Mouse (Mus musculus) heart, adult 18-20 months (tissue): ENCODE results near the gene Dmtf1. TPM values are rescaled to one million over a fixed set of nuclear protein-coding genes. Genes with fewer than 3 reads are reported as not detected.
"Not testable (repeated sequence)": the region's sequence is repeated elsewhere in the genome, so short reads cannot be mapped to it uniquely, and the experiment has no call there.

Source experiments
- DNase-seq, 2 experiments: peaks; one replicate each; pipeline ENCODE4 v3.0.0; 2021 to 2022; ENCODE audit warnings: mixed read lengths in 1 of 2
- long read RNA-seq, 2 experiments: library from polyadenylated mRNA; stranded (forward); transcript quantifications; one replicate each; pipeline ENCODE4 v2.0.0; 2021
- total RNA-seq, 2 experiments: library from RNA; stranded (reverse); gene quantifications; 2 replicates each; pipeline ENCODE4 v1.2.3; 2021

Gene Dmtf1
- total RNA-seq = 10 to 100 TPM; 10.1 to 12.3 TPM
- long read RNA-seq, experiment 1, partial matches to known transcripts = 0 of 11 reads
- long read RNA-seq, experiment 1, other reads (novel, unspliced or antisense) = 4 of 11 reads
- long read RNA-seq, experiment 2, partial matches to known transcripts = 0 of 4 reads
- long read RNA-seq, experiment 2, other reads (novel, unspliced or antisense) = 3 of 4 reads

GRCm38 (mm10) chr5:9161456-9162041 is at the start of gene Dmtf1:
TSS of gene Dmtf1 (minus strand) at chr5:9161776.
- DNase-seq = peak; percentile 90 to 94

GRCm38 (mm10) chr5:9186467-9186866 is 24.9 kb upstream of the Dmtf1 start:
- no peak for DNase-seq

GRCm38 (mm10) chr5:9173295-9173694 is 11.7 kb upstream of the Dmtf1 start:
- no peak for DNase-seq

- DNase-seq = not testable (repeated sequence)
Measured at GRCm38 (mm10) chr5:9169328-9170005, 7.9 kb upstream of the Dmtf1 start.

- DNase-seq = no peak
Measured at GRCm38 (mm10) chr5:9166366-9166765, 4.8 kb upstream of the Dmtf1 start.

GRCm38 (mm10) chr5:9165151-9165550 is 3.6 kb upstream of the Dmtf1 start:
- peak in 1 of 2 experiments; percentile 6 for DNase-seq

- no peak for DNase-seq
Measured at GRCm38 (mm10) chr5:9163411-9163810, 1.8 kb upstream of the Dmtf1 start.

GRCm38 (mm10) chr5:9162088-9162487 is 512 bp upstream of the Dmtf1 start:
- peak in 1 of 2 experiments; percentile 26 for DNase-seq

- DNase-seq = peak; percentile 41 to 47
Measured at GRCm38 (mm10) chr5:9160831-9161455, 633 bp downstream of the Dmtf1 start.

- DNase-seq = no peak
Measured at GRCm38 (mm10) chr5:9157336-9157735, 4.2 kb downstream of the Dmtf1 start.

GRCm38 (mm10) chr5:9156746-9157145 is 4.8 kb downstream of the Dmtf1 start:
- no peak for DNase-seq

GRCm38 (mm10) chr5:9149273-9149850 is 12.2 kb downstream of the Dmtf1 start:
- DNase-seq = no peak

GRCm38 (mm10) chr5:9142376-9142775 is 19.2 kb downstream of the Dmtf1 start:
- DNase-seq = no peak

- no peak for DNase-seq
Measured at GRCm38 (mm10) chr5:9140724-9141123, 20.9 kb downstream of the Dmtf1 start.

- DNase-seq = no peak
Measured at GRCm38 (mm10) chr5:9135588-9135987, 26.0 kb downstream of the Dmtf1 start.

- DNase-seq = no peak
Measured at GRCm38 (mm10) chr5:9131786-9132185, 29.8 kb downstream of the Dmtf1 start.

GRCm38 (mm10) chr5:9128566-9128965 is 33.0 kb downstream of the Dmtf1 start:
- DNase-seq = no peak

GRCm38 (mm10) chr5:9124134-9124533 is 37.4 kb downstream of the Dmtf1 start:
- DNase-seq = no peak

GRCm38 (mm10) chr5:9114162-9114561 is 47.4 kb downstream of the Dmtf1 start:
- DNase-seq = no peak

- DNase-seq = peak; percentile 53 to 75
Measured at GRCm38 (mm10) chr5:9111759-9112158, 49.8 kb downstream of the Dmtf1 start.

GRCm38 (mm10) chr5:9111285-9111684 is 50.3 kb downstream of the Dmtf1 start:
- DNase-seq = no peak

GRCm38 (mm10) chr5:9109582-9109981 is 52.0 kb downstream of the Dmtf1 start:
- no peak for DNase-seq

GRCm38 (mm10) chr5:9108490-9108889 is 53.1 kb downstream of the Dmtf1 start:
- DNase-seq = no peak
